Mouse (Mus musculus) urinary bladder, postnatal 36 days (tissue): ENCODE results near the gene Kctd11.

Source experiments
- DNase-seq, 2 experiments: peaks; one replicate each; pipeline ENCODE4 v3.0.0; 2022; ENCODE audit warnings: low spot score in 2 of 2, mixed read lengths in 1 of 2

Kctd11 gene

DNA sequence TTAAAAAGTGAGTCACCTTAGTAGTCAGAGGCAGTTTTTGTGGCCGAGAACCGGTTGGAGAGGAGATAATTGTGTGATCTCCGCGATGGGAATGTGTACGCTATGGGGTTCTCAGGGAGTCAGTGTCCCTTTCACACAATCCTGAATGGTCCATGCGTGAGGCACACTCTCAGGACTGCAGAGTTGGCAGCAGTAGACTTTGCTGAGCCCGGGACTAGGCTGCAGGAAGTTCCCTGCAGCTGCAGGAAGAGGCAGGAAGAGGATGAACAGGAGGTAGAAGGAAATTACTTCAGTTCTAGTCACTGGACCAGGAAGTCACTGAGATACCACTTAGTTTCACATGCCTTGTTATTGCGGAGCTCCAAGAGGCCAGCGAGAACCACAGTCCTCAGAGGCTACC, 32.1 kb downstream of the Kctd11 start:
- no peak for DNase-seq

DNA sequence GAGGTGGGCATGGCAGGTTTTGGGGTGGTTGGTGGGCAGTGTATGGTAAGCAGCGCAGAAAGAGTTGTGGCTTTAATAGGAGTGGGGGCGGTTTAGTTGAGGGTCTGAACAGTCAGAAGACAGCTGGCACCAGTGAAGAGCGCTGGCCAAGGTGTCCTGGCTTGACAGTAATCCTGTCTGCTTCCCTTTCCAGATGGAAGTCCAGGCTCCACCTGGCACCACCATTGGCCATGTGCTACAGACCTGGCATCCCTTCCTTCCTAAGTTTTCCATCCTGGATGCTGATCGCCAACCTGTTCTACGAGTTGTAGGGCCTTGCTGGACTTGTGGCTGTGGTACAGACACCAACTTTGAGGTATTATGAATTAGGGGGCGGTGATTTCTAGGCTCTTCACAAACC, 33.2 kb downstream of the Kctd11 start:
- no peak for DNase-seq

GRCm38 (mm10) chr11:69846738-69847688, 34.2 kb downstream of the Kctd11 start:
- peak; percentile 43 to 50 for DNase-seq

- peak; percentile 90 to 91 for DNase-seq
Measured at GRCm38 (mm10) chr11:69846198-69846680, 35.0 kb downstream of the Kctd11 start, which contains the start of gene Plscr3. TSS of gene Plscr3 (plus strand) at chr11:69846376.

DNA sequence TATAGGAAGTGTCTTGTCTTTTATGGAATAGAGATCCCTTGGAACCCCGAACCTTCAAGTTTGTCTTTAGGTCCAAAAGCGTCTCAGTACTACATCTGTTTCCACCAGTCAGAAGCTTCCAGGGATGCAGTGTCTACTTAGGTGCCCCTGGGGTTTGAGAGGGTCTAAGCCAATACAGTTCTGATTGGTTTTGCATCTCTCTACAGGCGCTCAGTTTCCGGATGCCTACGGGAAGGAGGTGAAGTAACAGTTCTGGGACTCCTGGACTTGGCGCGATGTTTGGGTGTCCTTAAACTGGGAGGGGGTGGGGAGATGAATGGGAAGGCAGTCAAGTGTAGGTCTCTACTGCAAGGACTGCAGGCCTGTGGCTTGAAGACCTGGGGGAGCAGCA, 42.5 kb downstream of the Kctd11 start:
- no peak for DNase-seq

DNA sequence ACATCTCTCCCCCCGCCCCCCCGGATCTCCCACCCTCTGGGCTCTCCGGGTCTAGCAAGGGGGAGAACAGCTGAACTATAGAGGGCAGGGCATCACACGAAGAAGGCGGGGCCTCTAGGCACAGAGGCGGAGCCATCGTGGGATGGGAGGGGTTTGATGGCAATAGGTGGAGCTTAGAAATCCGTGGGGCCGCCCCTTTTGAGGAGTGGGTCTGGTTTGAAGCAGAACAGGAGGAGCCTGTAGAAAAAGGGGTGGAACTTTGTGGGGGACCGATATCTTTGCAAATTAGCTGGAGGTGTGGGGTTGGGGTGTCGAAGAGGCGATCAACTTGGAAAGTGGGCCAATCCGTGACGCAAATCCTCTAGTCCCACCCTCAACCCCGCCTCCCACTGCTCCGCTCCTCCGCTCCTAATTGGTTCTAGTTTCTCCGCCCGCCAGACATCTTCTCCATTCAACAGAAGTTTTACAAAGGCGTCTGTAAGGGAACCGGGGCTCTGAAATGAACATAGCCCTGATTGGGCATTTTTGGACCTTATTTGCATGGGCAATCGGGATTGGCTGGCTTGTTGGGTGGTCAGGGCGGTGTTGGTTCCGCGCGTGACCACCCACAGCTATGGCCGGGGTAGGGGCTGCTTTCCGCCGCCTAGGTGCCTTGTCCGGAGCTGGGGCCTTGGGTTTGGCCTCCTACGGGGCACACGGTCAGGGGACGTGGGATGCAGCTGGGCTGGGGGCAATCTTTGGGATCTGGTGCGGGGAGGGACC, 43.1 kb downstream of the Kctd11 start, which contains the start of gene Tmem256:
TSS of gene Tmem256 (plus strand) at position 563 of the 762 bp plus-strand sequence.
- peak; percentile 91 to 96 for DNase-seq

DNA sequence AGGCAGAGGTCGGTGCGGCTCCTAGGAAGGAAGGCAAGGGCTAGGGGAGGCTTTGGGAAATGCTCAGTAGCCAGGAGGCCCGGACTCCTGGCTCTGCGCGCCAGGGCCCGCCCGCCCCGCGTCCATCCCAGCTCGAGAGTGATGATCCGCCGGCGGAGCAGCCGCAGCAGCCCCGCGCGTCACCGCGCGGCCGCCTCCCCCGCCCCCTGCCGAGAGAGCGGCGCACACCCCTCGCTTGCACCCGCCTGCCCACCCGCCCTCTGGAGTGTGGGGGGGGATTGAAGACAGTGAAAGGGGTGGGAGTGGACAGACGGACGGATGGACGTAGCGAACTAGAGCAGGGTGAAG, 43.6 kb downstream of the Kctd11 start, which contains the start of gene Nlgn2:
TSS of gene Nlgn2 (minus strand) at position 181 of the 348 bp plus-strand sequence.
- no peak for DNase-seq

DNA sequence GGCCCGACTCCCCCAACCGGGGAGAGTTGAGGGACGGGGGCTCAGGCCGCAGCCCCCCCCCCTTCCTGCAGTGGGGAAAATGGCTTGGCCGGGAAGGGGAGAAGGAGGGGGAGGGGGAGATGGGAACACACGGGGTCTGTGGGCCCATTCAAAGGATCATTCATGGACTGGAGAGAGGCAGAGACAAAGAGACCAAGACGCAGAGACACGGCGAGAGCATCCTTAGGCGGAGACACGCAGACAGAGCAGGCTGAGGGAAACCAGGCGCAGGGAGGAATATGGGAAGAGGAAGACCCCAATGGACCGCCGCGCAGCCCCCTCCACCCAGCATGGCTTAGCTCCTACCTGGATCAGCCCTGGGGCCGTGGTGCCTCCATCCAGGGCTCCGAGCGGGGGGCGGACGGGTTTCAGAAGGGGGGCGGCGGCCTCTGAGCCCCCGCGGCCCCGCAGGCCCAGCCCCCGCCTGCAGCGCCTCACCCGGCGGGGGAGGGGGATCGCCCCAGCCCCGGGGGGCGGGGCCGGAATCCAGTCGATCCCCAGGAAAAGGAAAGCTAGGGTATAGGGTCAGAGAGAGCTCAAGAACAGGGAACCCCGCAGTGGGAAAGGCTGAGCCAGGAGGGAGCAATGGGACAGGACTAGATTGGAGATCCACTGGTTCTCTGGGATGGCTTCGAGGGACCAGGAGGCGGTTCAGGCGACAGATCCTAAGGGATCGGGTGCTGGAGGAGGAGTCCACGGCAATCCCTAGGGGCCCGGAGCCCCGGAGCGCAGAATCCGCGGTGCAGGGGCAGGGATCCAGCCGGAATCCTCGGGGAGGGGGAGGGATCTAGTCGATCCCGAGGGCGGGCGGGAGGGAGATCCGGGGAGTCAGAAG, 44.3 kb downstream of the Kctd11 start:
- DNase-seq: peak in 1 of 2 experiments; percentile 32

GRCm38 (mm10) chr11:69835966-69836335, 45.3 kb downstream of the Kctd11 start:
- DNase-seq: no peak

DNA sequence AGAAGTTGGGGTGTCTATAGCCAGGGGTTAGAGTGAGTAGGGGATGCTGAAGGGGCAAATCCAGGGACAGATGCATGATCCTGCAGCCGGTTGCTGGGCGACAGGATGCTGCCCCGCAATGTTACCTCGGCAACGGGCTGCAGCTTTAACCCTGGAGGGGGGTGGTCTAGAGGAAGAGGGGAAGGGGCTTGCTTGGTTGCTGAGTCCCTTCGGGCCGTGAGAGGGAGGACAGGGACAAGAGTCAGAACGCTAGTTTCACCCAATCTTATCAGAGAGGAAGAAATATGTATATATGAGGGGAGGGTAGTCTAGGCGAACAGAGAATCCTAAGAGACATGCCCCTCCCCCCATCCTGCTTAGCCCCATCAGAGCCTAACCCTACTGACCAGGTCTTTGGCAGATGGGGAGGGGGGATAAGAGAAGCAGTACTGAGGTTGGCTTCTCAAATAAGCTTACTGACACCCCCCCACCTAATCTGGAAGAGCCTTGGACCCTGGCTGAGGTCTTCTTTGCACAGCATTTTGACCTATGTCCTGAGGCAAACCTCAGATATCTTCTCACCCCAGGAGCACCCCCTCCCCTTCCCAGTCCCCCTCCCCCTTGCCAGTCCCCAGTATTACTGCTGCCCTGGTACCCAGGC, 45.8 kb downstream of the Kctd11 start:
- DNase-seq: no peak

DNA sequence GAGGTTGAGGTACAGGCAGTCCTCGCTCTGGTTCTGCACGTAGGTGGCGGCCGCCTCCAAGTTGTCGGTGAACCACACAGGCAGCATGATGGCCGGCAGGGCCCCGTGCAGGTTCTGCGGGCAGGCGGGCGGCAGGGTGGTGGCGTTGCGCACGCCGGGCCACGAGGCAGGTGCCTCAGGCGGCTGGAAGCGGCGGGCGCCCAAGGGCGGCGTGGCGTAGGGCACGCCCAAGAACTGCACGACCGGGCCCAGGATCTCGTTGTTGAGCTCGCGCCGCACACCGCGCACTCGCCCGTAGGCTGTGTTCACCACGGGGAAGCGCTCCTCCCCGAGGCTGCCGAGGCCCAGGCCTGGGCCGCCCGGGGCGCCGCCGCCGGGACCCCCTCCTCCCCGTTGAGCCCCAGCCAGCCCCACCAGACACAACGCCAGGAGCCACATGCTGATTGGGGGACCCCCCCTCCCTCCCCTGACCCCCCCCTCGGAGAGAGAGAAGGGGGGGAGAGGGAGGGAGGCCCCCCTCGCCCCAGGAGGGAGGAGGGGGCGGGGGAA, 47.1 kb downstream of the Kctd11 start:
- peak in 1 of 2 experiments; percentile 31 for DNase-seq

- no peak for DNase-seq
Measured at GRCm38 (mm10) chr11:69833554-69833953, 47.7 kb downstream of the Kctd11 start.

DNA sequence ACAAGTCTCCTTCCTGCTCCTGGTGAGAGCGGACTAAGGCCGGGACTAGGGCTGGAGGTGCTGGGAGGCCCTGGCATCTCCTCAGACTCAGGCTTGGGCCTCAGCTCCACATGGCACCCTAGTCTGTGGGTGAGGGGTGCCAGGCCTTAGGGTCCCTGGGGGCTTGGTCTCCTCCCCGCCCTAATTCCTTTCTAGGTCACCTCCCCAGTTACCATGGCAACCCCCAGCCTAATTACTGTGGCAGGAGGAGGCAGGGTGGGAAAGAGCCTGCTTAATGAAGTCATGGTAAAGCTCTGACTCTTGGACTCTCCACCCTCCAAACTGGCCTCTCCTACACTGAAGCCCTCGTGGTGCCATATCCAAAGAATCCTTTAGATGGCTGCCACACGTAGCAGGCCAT, 52.4 kb downstream of the Kctd11 start:
- no peak for DNase-seq
